25 mouse cellular contexts compared by ENCODE assay signal in the genomic region with DNA sequence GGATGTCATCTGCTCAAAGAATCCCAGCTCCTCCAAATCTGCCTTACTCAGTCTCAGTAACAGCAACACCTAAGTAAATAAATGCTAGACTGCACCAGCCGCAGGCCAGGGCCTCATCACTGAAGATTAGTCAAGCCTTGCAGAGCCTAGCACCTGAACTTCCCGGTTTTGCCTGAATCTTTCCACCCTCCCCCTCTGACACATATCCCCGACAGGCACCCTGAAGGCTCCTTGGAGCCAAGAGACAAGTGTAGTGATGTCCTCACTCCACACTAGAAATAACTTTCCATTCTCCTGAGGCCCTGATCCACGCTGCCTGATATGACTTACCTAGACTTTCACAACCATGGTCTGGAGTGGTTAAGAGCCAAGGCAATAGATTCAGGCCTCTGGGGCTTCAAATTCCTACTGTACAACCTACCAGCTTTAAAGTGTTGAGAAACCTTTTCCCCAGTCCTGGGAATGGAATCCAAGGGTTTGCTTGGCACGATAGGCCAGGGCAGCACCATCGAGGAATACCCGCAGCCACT. TPM values are rescaled to one million over a fixed set of nuclear protein-coding genes. Genes with fewer than 3 reads are reported as not detected.
DNase-seq lines count a peak whose midpoint lies in the region; TF ChIP-seq lines count a peak whose summit lies in the region.
"Had no signal": no experiment of that assay in that cellular context is flagged by ENCODE, and none has a peak within 500 bp of the region (broad histone marks: within the 10 kb centered on the region; RNA-seq: fewer than 3 reads in every experiment).

No protein-coding gene starts in this region.

- H3K27ac ChIP-seq in heart, embryonic 10.5 days, result no peak overlapping the region
- peak overlapping the region; percentile 20; the same call in 1 of the 2 replicates for H3K27ac ChIP-seq in ES-E14 (ENCODE audit: insufficient read depth, low read depth, low read length, poor library complexity, severe bottlenecking)
- H3K27ac ChIP-seq: forebrain, embryonic 12.5 days; heart, adult 2 months; heart, embryonic 15.5 days; hindbrain, embryonic 14.5 days; hindbrain, postnatal 0 days had no signal

- DNase-seq in adrenal gland, postnatal 14 days, result peak; percentile 28
- no peak for DNase-seq in adrenal gland, postnatal 4 days (ENCODE audit: low spot score in 2 of 2)
- DNase-seq in heart, embryonic 10.5 days (ENCODE audit: low spot score), result peak; percentile 41
- DNase-seq in heart, postnatal 10 days, result no peak
- no peak for DNase-seq in ES-E14 (ENCODE audit: low read depth, low spot score)
- peak; percentile 71 for DNase-seq in fat pad, adult 2 months (ENCODE audit: extremely low read depth, low read depth, low spot score)
- DNase-seq in gastrocnemius, postnatal 4 days (ENCODE audit: low spot score in 2 of 2), result no peak
- DNase-seq: adrenal gland, postnatal 25 days; B cell, adult 2 months; cerebellum, adult 18-20 months; cerebellum, adult 9-10 months; cerebellum, postnatal 14 days; gastrocnemius, postnatal 10 days; gastrocnemius, postnatal 36 days; heart, adult 2 months; heart, postnatal 14 days; heart, postnatal 4 days; kidney, adult 18-20 months; kidney, adult 9 months had no signal

- in situ Hi-C loops in ES-E14 (cut with MboI; ENCODE audit: low sequenced_read_pairs in 2 of 2, unreplicated experiment in 2 of 2), result no loop called here

- no peaks in the 10 kb centered on the region for H3K36me3 ChIP-seq in heart, embryonic 10.5 days
- no peaks in the 10 kb centered on the region; the same call in 1 of the 2 replicates for H3K36me3 ChIP-seq in ES-E14 (ENCODE audit: control insufficient read depth, insufficient read depth, low read length, poor library complexity, severe bottlenecking)
- H3K36me3 ChIP-seq: forebrain, embryonic 12.5 days; heart, embryonic 12.5 days; heart, embryonic 15.5 days had no signal

- no peak overlapping the region for H3K4me3 ChIP-seq in heart, embryonic 10.5 days
- no peak overlapping the region for H3K4me3 ChIP-seq in ES-E14 (ENCODE audit: insufficient read depth in 1 of 2, low read depth in 1 of 2, low read length in 2 of 2, poor library complexity in 1 of 2, severe bottlenecking in 1 of 2)
- H3K4me3 ChIP-seq: forebrain, embryonic 12.5 days; heart, adult 2 months; heart, embryonic 12.5 days; heart, embryonic 15.5 days had no signal

- 77% methylated on average over 7 of the region's 7 CpGs for WGBS in heart, embryonic 10.5 days

- H3K9ac ChIP-seq in ES-E14 (ENCODE audit: insufficient read depth, low read depth, low read length, poor library complexity, severe bottlenecking), result no peak overlapping the region
- H3K9ac ChIP-seq: forebrain, embryonic 12.5 days; heart, embryonic 12.5 days; heart, embryonic 15.5 days; hindbrain, embryonic 14.5 days had no signal

- peaks cover 28% of the 10 kb centered on the region for H3K4me1 ChIP-seq in heart, embryonic 10.5 days
- H3K4me1 ChIP-seq in ES-E14 (ENCODE audit: control insufficient read depth in 2 of 2, insufficient read depth in 2 of 2, low read length in 2 of 2, poor library complexity in 1 of 2), result peaks cover 0 to 12% of the 10 kb centered on the region in 2 experiments; a peak in 1 of 4 replicates

- H3K27me3 ChIP-seq in heart, embryonic 10.5 days (ENCODE audit: insufficient read depth, poor library complexity, severe bottlenecking), result peaks cover 25% of the 10 kb centered on the region

- intact Hi-C loops in heart, postnatal 10 days (cut with DNase I), result no loop called here

- no peaks in the 10 kb centered on the region for H3K9me3 ChIP-seq in heart, embryonic 10.5 days
- H3K9me3 ChIP-seq in ES-E14 (ENCODE audit: control insufficient read depth, insufficient read depth, low read depth, low read length), result no peaks in the 10 kb centered on the region
- H3K9me3 ChIP-seq: forebrain, embryonic 12.5 days; heart, embryonic 12.5 days; heart, embryonic 15.5 days had no signal

TF ChIP-seq in ES-E14, 5 proteins besides CTCF, POLR2A, EP300 and RAD21:
- no peak for TF ChIP-seq HCFC1 (IDR thresholded peaks at IDR 0.05; ENCODE audit: borderline replicate concordance, insufficient read depth, low read length)
- no peak for TF ChIP-seq CHD2 (IDR thresholded peaks at IDR 0.05; ENCODE audit: low read depth, low read length)
- no peak for TF ChIP-seq MAFK (IDR thresholded peaks at IDR 0.05; ENCODE audit: insufficient read depth, low read depth, low read length)
- TF ChIP-seq ZC3H11A (IDR thresholded peaks at IDR 0.05; ENCODE audit: borderline replicate concordance, low read depth, low read length), result no peak
- no peak for TF ChIP-seq ZNF384 (IDR thresholded peaks at IDR 0.05; ENCODE audit: low read depth, low read length)

RNA-seq across cellular contexts. Expression of a gene that starts 21.7 kb away (rescaled TPM):
- 10.6 and 10.7 TPM in 2 replicates for total RNA-seq in adrenal gland, postnatal 14 days (2021)
- 10 to 100 TPM; 17.7 to 31.4 TPM for total RNA-seq in adrenal gland, postnatal 4 days (2021)
- 6.9 and 27.2 TPM in 2 replicates for polyA plus RNA-seq in heart, embryonic 10.5 days (2016; fragmentation: Nextera tagmentation; extraction: Ambion mirVana)
- 10 to 100 TPM; 30.0 to 31.8 TPM for total RNA-seq in heart, postnatal 10 days (2021)
- total RNA-seq in ES-E14 (2012; rRNA removed), result 29.5 and 65.4 TPM in 2 replicates
- 10 to 100 TPM; 36.2 to 38.2 TPM for total RNA-seq in gastrocnemius, postnatal 4 days (2021)
- total RNA-seq: MEL had no signal

RNA-seq across cellular contexts. Expression of a gene that starts 53.7 kb away (rescaled TPM):
- 2.4 and 3.4 TPM in 2 replicates for total RNA-seq in adrenal gland, postnatal 14 days (2021)
- 1 to 10 TPM; 3.4 to 3.8 TPM for total RNA-seq in adrenal gland, postnatal 4 days (2021)
- 1.8 and 1.9 TPM in 2 replicates for polyA plus RNA-seq in heart, embryonic 10.5 days (2016; fragmentation: Nextera tagmentation; extraction: Ambion mirVana)
- 1 to 10 TPM; 1.4 to 2.2 TPM for total RNA-seq in heart, postnatal 10 days (2021)
- total RNA-seq in ES-E14 (2012; rRNA removed), result 11.8 and 13.8 TPM in 2 replicates
- 1 to 10 TPM; 3.6 to 3.8 TPM for total RNA-seq in gastrocnemius, postnatal 4 days (2021)
- total RNA-seq: MEL had no signal

Comparison
In these comparisons a context has a peak if more than half of its experiments do, and no peak if none do; other contexts are left out.
1. DNase-seq: peak in adrenal gland, postnatal 14 days (single experiment), heart, embryonic 10.5 days (single experiment) and fat pad, adult 2 months (single experiment); none in adrenal gland, postnatal 4 days (0 of 2), heart, postnatal 10 days (0 of 2), ES-E14 (single experiment) and gastrocnemius, postnatal 4 days (0 of 2).